In the genomic region with DNA sequence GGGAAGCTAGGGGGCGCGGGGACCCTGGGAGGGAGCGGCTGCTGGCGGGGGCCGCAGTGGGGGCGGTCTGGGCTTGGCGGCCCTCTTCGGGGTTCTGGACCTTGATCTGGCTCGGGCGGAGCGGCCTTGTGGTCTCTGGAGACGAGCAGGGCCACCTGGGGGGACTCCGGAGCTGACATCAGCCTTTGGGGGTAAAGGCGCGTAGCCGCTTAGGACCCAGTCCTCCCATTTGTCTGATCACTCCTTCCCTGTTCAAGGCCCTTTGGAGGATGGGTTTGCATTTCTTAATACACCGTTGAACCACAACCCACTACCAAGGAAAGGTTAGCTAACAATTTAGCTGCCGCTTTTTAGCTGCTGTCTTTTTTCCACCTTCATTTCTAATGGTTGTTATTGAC, we compare ENCODE assay signal across 8 mouse cellular contexts. TPM values are rescaled to one million over a fixed set of nuclear protein-coding genes. Genes with fewer than 3 reads are reported as not detected.
DNase-seq lines count a peak whose midpoint lies in the region; ATAC-seq lines count a peak whose summit lies in the region.

No protein-coding gene starts in this region.

- 0 out of 2 replicates have a peak, but pooled peaks cover 4% of the 10 kb centered on the region for H3K4me1 ChIP-seq in kidney, embryonic 14.5 days (ENCODE audit: control insufficient read depth, insufficient read depth, low read length)
- H3K4me1 ChIP-seq in hindbrain, embryonic 10.5 days (replicated peaks), result peaks cover 10% of the 10 kb centered on the region
- peaks cover 10% of the 10 kb centered on the region for H3K4me1 ChIP-seq in megakaryocyte, embryonic 14.5 days

- DNase-seq in kidney, adult 9 months, result no peak
- peak; percentile 28 for DNase-seq in R1 (ENCODE audit: low read depth, low spot score)
- no peak for DNase-seq in hindbrain, embryonic 10.5 days (ENCODE audit: low spot score)
- no peak for DNase-seq in adrenal gland, adult 18-20 months (ENCODE audit: low spot score in 2 of 2)
- DNase-seq in ovary, postnatal 36 days (ENCODE audit: low spot score), result no peak
- DNase-seq in kidney, adult 18-20 months, result no peak

- H3K27ac ChIP-seq in kidney, embryonic 14.5 days (ENCODE audit: low read depth, low read length), result peak overlapping the region; percentile 61; the same call in 1 of the 2 replicates
- peak overlapping the region; percentile 91 for H3K27ac ChIP-seq in hindbrain, embryonic 10.5 days

- no peaks in the 10 kb centered on the region for H3K9me3 ChIP-seq in kidney, embryonic 14.5 days (ENCODE audit: control insufficient read depth, low read length)
- no peaks in the 10 kb centered on the region for H3K9me3 ChIP-seq in hindbrain, embryonic 10.5 days
- H3K9me3 ChIP-seq in megakaryocyte, embryonic 14.5 days, result peaks cover 4% of the 10 kb centered on the region

- ATAC-seq in kidney, embryonic 14.5 days (ENCODE audit: low FRiP score, low TSS enrichment), result peak; percentile 55

- H3K36me3 ChIP-seq in kidney, embryonic 14.5 days (ENCODE audit: control insufficient read depth, insufficient read depth, low read length), result no peaks in the 10 kb centered on the region
- no peaks in the 10 kb centered on the region for H3K36me3 ChIP-seq in hindbrain, embryonic 10.5 days
- no peaks in the 10 kb centered on the region for H3K36me3 ChIP-seq in megakaryocyte, embryonic 14.5 days (replicated peaks; ENCODE audit: low read length)

- WGBS in kidney, embryonic 14.5 days, result 28% methylated on average over 18 of the region's 18 CpGs
- 20% methylated on average over 18 of the region's 18 CpGs for WGBS in hindbrain, embryonic 10.5 days

- H3K4me2 ChIP-seq in kidney, embryonic 14.5 days (replicated peaks; ENCODE audit: low read depth, low read length), result peak overlapping the region; percentile 48

- H3K9ac ChIP-seq in kidney, embryonic 14.5 days (ENCODE audit: low read depth, low read length), result peak overlapping the region; percentile 63

- H3K27me3 ChIP-seq in kidney, embryonic 14.5 days (ENCODE audit: control insufficient read depth, insufficient read depth, low read length), result no peaks in the 10 kb centered on the region
- H3K27me3 ChIP-seq in hindbrain, embryonic 10.5 days (ENCODE audit: insufficient read depth, poor library complexity, severe bottlenecking), result peaks cover 12% of the 10 kb centered on the region
- peaks cover 18% of the 10 kb centered on the region for H3K27me3 ChIP-seq in megakaryocyte, embryonic 14.5 days (replicated peaks)

- H3K4me3 ChIP-seq in kidney, embryonic 14.5 days (ENCODE audit: low read length), result peak overlapping the region; percentile 64
- peak overlapping the region; percentile 77 for H3K4me3 ChIP-seq in hindbrain, embryonic 10.5 days
- H3K4me3 ChIP-seq in megakaryocyte, embryonic 14.5 days (replicated peaks), result peak overlapping the region; percentile 95

RNA-seq across cellular contexts. Expression of a gene that starts 0.4 kb away (rescaled TPM):
- polyA plus RNA-seq in kidney, embryonic 14.5 days (2014; fragmentation: Nextera tagmentation; extraction: Ambion mirVana), result 89.7 and 110 TPM in 2 replicates
- 69.0 and 73.1 TPM in 2 replicates for polyA plus RNA-seq in hindbrain, embryonic 10.5 days (2016; fragmentation: Nextera tagmentation; extraction: Ambion mirVana)
- polyA plus RNA-seq in megakaryocyte, embryonic 14.5 days (2012; ENCODE audit: insufficient read depth, low replicate concordance), result 1.1 TPM in 1 of 2 replicates, not detected in the other
- 10 to 100 TPM; 54.5 to 67.5 TPM for total RNA-seq in adrenal gland, adult 18-20 months (2021)

Comparison
In these comparisons a context has a peak if more than half of its experiments do, and no peak if none do; other contexts are left out.
1. RNA of a gene that starts 0.4 kb away (polyA plus RNA-seq): 89.7 to 110 TPM in kidney, embryonic 14.5 days and 69.0 to 73.1 TPM in hindbrain, embryonic 10.5 days; 1.1 TPM in megakaryocyte, embryonic 14.5 days; every median in the first group is over 10 times any median in the second.
2. Peak in every context shown above with its lines, with median percentiles within 50 percentile points of each other: H3K4me3 ChIP-seq.